Mouse (Mus musculus) embryonic fibroblast, embryonic 13.5 days (primary cell): ENCODE measurements around the gene Zfp106.

Experiments
- CTCF ChIP-seq: IDR thresholded peaks from 2 replicates; pipeline ENCODE4 v1.5.1; 2011; ENCODE audit warnings: mild to moderate bottlenecking, control low read depth, low read length, moderate library complexity, borderline replicate concordance; ENCODE audit not compliant: insufficient read depth
- POLR2A ChIP-seq: IDR thresholded peaks from 2 replicates; pipeline ENCODE4 v1.6.1; 2011; ENCODE audit warnings: low read depth, mild to moderate bottlenecking, control low read depth, low read length, moderate library complexity

DNA sequence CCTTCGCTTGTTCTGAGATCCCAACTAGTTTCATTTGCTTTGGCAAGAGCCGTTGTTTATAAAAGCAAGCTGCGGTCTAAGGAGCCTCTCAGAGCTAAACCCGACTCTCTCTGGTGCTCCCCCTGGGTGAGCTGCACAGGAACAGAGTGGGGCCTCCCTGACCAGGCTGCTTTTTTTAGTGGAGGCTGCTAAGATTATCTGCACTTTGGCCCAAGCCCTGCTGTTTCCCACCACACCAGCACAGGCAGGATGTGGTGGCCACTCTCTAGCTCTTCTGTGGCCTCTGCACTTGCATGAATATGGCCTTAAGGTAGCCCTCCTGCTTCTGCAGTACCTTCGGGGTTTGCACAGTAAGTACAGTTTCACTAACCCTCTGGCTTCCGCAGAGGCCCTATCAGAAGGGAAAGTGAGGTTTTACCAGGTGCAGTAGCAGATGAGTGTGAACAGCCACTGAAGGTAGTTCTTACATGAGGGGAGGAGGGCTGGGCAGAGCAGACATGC is 63.6 kb downstream of the Zfp106 start:
- TF ChIP-seq CTCF (no peak), POLR2A (no peak)
